In genomic region chr6:114345156-114345555, GRCm38 (mm10) we compare ENCODE assay signal across 8 mouse cellular contexts. TPM values are rescaled to one million over a fixed set of nuclear protein-coding genes. Genes with fewer than 3 reads are reported as not detected.
DNase-seq lines count a peak whose midpoint lies in the region; ATAC-seq lines count a peak whose summit lies in the region.

No protein-coding gene starts in this region.

- H3K36me3 ChIP-seq in neural tube, embryonic 15.5 days = no peaks in the 10 kb centered on the region
- no peaks in the 10 kb centered on the region for H3K36me3 ChIP-seq in forebrain, embryonic 16.5 days (ENCODE audit: control insufficient read depth, insufficient read depth)
- no peaks in the 10 kb centered on the region for H3K36me3 ChIP-seq in lung, embryonic 15.5 days

- H3K4me1 ChIP-seq in neural tube, embryonic 15.5 days = peaks cover 9% of the 10 kb centered on the region
- H3K4me1 ChIP-seq in forebrain, embryonic 16.5 days (replicated peaks; ENCODE audit: control insufficient read depth, insufficient read depth, low read length) = peaks cover 8% of the 10 kb centered on the region
- H3K4me1 ChIP-seq in lung, embryonic 15.5 days = no peaks in the 10 kb centered on the region

- H3K27ac ChIP-seq in neural tube, embryonic 15.5 days (replicated peaks) = no peak overlapping the region
- no peak overlapping the region for H3K27ac ChIP-seq in forebrain, embryonic 16.5 days (ENCODE audit: low read length)
- no peak overlapping the region for H3K27ac ChIP-seq in lung, embryonic 15.5 days

- H3K9ac ChIP-seq in neural tube, embryonic 15.5 days (replicated peaks) = no peak overlapping the region
- no peak overlapping the region for H3K9ac ChIP-seq in forebrain, embryonic 16.5 days (replicated peaks; ENCODE audit: low read depth, low read length)
- no peak overlapping the region for H3K9ac ChIP-seq in lung, embryonic 15.5 days

- H3K9me3 ChIP-seq in neural tube, embryonic 15.5 days (replicated peaks) = no peaks in the 10 kb centered on the region
- no peaks in the 10 kb centered on the region for H3K9me3 ChIP-seq in forebrain, embryonic 16.5 days (ENCODE audit: control insufficient read depth, low read length)
- no peaks in the 10 kb centered on the region for H3K9me3 ChIP-seq in lung, embryonic 15.5 days

- H3K27me3 ChIP-seq in neural tube, embryonic 15.5 days (replicated peaks) = 0 out of 2 replicates have a peak, but pooled peaks cover 5% of the 10 kb centered on the region
- H3K27me3 ChIP-seq in forebrain, embryonic 16.5 days (replicated peaks; ENCODE audit: control insufficient read depth, insufficient read depth, low read length) = no peaks in the 10 kb centered on the region
- peaks cover 4% of the 10 kb centered on the region for H3K27me3 ChIP-seq in lung, embryonic 15.5 days

- no peak for ATAC-seq in neural tube, embryonic 15.5 days (ENCODE audit: low FRiP score)
- peak; percentile 24; the same call in 1 of the 2 replicates for ATAC-seq in forebrain, embryonic 16.5 days
- ATAC-seq in lung, embryonic 15.5 days (ENCODE audit: borderline replicate concordance, extremely low read depth, low FRiP score, low TSS enrichment) = 0 out of 2 replicates have a peak, but pooled peaks have one; percentile 11
- no peak for ATAC-seq in erythroid progenitor cell, adult 5-6 weeks (replicated peaks; ENCODE audit: low FRiP score, poor library complexity, severe bottlenecking)

- H3K4me3 ChIP-seq in neural tube, embryonic 15.5 days (replicated peaks) = no peak overlapping the region
- H3K4me3 ChIP-seq in forebrain, embryonic 16.5 days (replicated peaks; ENCODE audit: low read length) = no peak overlapping the region
- H3K4me3 ChIP-seq in lung, embryonic 15.5 days = no peak overlapping the region

- H3K4me2 ChIP-seq in neural tube, embryonic 15.5 days = no peak overlapping the region
- H3K4me2 ChIP-seq in forebrain, embryonic 16.5 days (ENCODE audit: low read length) = no peak overlapping the region
- no peak overlapping the region for H3K4me2 ChIP-seq in lung, embryonic 15.5 days

- DNase-seq in neural tube, embryonic 10.5 days (ENCODE audit: extremely low spot score, low spot score) = peak; percentile 54
- DNase-seq in adrenal gland, postnatal 36 days = peak; percentile 70 to 73
- DNase-seq in kidney, adult 9 months = peak; percentile 52
- peak; percentile 80 for DNase-seq in right cerebral cortex, postnatal 14 days

- WGBS in neural tube, embryonic 15.5 days = 51% methylated on average over 4 of the region's 4 CpGs
- 44% methylated on average over 4 of the region's 4 CpGs for WGBS in forebrain, embryonic 16.5 days
- whole genome bisulfite sequencing in lung, embryonic 15.5 days = 25% methylated on average over 4 of the region's 4 CpGs

RNA-seq across cellular contexts. Expression of gene Hrh1, which starts 52.6 kb away (rescaled TPM):
- polyA plus RNA-seq in neural tube, embryonic 15.5 days (2015; fragmentation: Nextera tagmentation; extraction: Ambion mirVana) = 0.59 and 0.95 TPM in 2 replicates
- total RNA-seq in adrenal gland, postnatal 36 days (2021) = 1 to 10 TPM in 1 of 2 experiments, under 1 TPM in 1; 0.56 to 1.9 TPM
- 0.58 and 1.6 TPM in 2 replicates for polyA plus RNA-seq in forebrain, embryonic 16.5 days (2015; fragmentation: Nextera tagmentation; extraction: Ambion mirVana)
- polyA plus RNA-seq in lung, embryonic 15.5 days (2015; fragmentation: Nextera tagmentation; extraction: Ambion mirVana) = 0.05 TPM in 1 of 2 replicates, not detected in the other
- not detected in 2 replicates for total RNA-seq in erythroid progenitor cell, adult 5-6 weeks (2015; ENCODE audit: low replicate concordance)
- total RNA-seq in erythroid progenitor cell, adult 5-6 weeks (2017; ENCODE audit: low replicate concordance) = not detected in 2 replicates

Comparison
In these comparisons a context has a peak if more than half of its experiments do, and no peak if none do; other contexts are left out.
1. ATAC-seq: peak in forebrain, embryonic 16.5 days (single experiment) and lung, embryonic 15.5 days (single experiment); none in neural tube, embryonic 15.5 days (single experiment) and erythroid progenitor cell, adult 5-6 weeks (single experiment).
2. Peak in every context shown above with its lines, with median percentiles within 50 percentile points of each other: DNase-seq.